Comparison of ENCODE assay signal across 8 mouse cellular contexts in genomic region chr17:70629653-70630378, GRCm38 (mm10).
A peak's percentile ranks its signal among the peaks of the same experiment; 100 is the strongest.
DNase-seq lines count a peak whose midpoint lies in the region; ATAC-seq and TF ChIP-seq lines count a peak whose summit lies in the region.

No protein-coding gene starts in this region.

- H3K36me3 ChIP-seq in intestine, embryonic 14.5 days (ENCODE audit: control insufficient read depth, insufficient read depth, low read length) = no peaks in the 10 kb centered on the region
- no peaks in the 10 kb centered on the region for H3K36me3 ChIP-seq in intestine, postnatal 0 days (ENCODE audit: control insufficient read depth, insufficient read depth)
- no peaks in the 10 kb centered on the region for H3K36me3 ChIP-seq in embryonic facial prominence, embryonic 14.5 days (ENCODE audit: control insufficient read depth, insufficient read depth, low read length)
- no peaks in the 10 kb centered on the region for H3K36me3 ChIP-seq in hindbrain, embryonic 15.5 days

- no peak overlapping the region for H3K4me3 ChIP-seq in intestine, embryonic 14.5 days (ENCODE audit: low read depth, low read length)
- H3K4me3 ChIP-seq in intestine, postnatal 0 days (ENCODE audit: low read depth, low read length) = no peak overlapping the region
- H3K4me3 ChIP-seq in embryonic facial prominence, embryonic 14.5 days (ENCODE audit: low read depth, low read length) = no peak overlapping the region
- H3K4me3 ChIP-seq in hindbrain, embryonic 15.5 days = no peak overlapping the region

- no peak overlapping the region for H3K4me2 ChIP-seq in intestine, embryonic 14.5 days (ENCODE audit: low read length)
- no peak overlapping the region for H3K4me2 ChIP-seq in intestine, postnatal 0 days (replicated peaks; ENCODE audit: low read depth)
- H3K4me2 ChIP-seq in embryonic facial prominence, embryonic 14.5 days (ENCODE audit: low read depth, low read length) = no peak overlapping the region
- H3K4me2 ChIP-seq in hindbrain, embryonic 15.5 days = no peak overlapping the region

- ATAC-seq in intestine, embryonic 14.5 days (replicated peaks; ENCODE audit: low FRiP score, low TSS enrichment, low read depth) = no peak
- no peak for ATAC-seq in intestine, postnatal 0 days
- ATAC-seq in embryonic facial prominence, embryonic 14.5 days (ENCODE audit: low read depth) = peak; percentile 79
- ATAC-seq in hindbrain, embryonic 15.5 days (ENCODE audit: low FRiP score, low read depth) = no peak
- ATAC-seq in monocyte, adult 5-6 weeks (replicated peaks; ENCODE audit: insufficient number of reproducible peaks, low FRiP score, low TSS enrichment, poor library complexity, severe bottlenecking) = no peak
- no peak for ATAC-seq in granulocyte monocyte progenitor cell, adult 5-6 weeks (replicated peaks; ENCODE audit: poor library complexity, severe bottlenecking)

- no peak overlapping the region for H3K27ac ChIP-seq in intestine, embryonic 14.5 days (ENCODE audit: low read depth)
- H3K27ac ChIP-seq in intestine, postnatal 0 days (ENCODE audit: low read depth, low read length) = no peak overlapping the region
- peak overlapping the region; percentile 69 for H3K27ac ChIP-seq in embryonic facial prominence, embryonic 14.5 days (replicated peaks; ENCODE audit: low read depth, low read length)
- H3K27ac ChIP-seq in hindbrain, embryonic 15.5 days (replicated peaks) = peak overlapping the region; percentile 40; the same call in 1 of the 2 replicates

- WGBS in intestine, embryonic 14.5 days = 38% methylated on average over 6 of the region's 6 CpGs
- WGBS in intestine, postnatal 0 days = 61% methylated on average over 6 of the region's 6 CpGs
- WGBS in embryonic facial prominence, embryonic 14.5 days = 31% methylated on average over 6 of the region's 6 CpGs
- 51% methylated on average over 6 of the region's 6 CpGs for WGBS in hindbrain, embryonic 15.5 days

- peak; percentile 53 for DNase-seq in intestine, embryonic 14.5 days (ENCODE audit: low spot score)
- peak; percentile 95 for DNase-seq in embryonic facial prominence, embryonic 14.5 days (ENCODE audit: low spot score)
- peak; percentile 6 for DNase-seq in lung, postnatal 14 days
- no peak for DNase-seq in yolk sac, embryonic 10.5 days (ENCODE audit: low spot score)

- H3K9me3 ChIP-seq in intestine, embryonic 14.5 days (ENCODE audit: control insufficient read depth, low read length) = no peaks in the 10 kb centered on the region
- H3K9me3 ChIP-seq in intestine, postnatal 0 days (ENCODE audit: control insufficient read depth) = no peaks in the 10 kb centered on the region
- no peaks in the 10 kb centered on the region for H3K9me3 ChIP-seq in embryonic facial prominence, embryonic 14.5 days (ENCODE audit: control insufficient read depth, low read length)
- no peaks in the 10 kb centered on the region for H3K9me3 ChIP-seq in hindbrain, embryonic 15.5 days

- no peak for TF ChIP-seq CTCF in intestine, postnatal 0 days (IDR thresholded peaks at IDR 0.05; ENCODE audit: low read depth)

- no peaks in the 10 kb centered on the region for H3K4me1 ChIP-seq in intestine, embryonic 14.5 days (replicated peaks; ENCODE audit: control insufficient read depth, insufficient read depth, low read length)
- H3K4me1 ChIP-seq in intestine, postnatal 0 days (replicated peaks; ENCODE audit: control insufficient read depth, insufficient read depth, low read length) = no peaks in the 10 kb centered on the region
- H3K4me1 ChIP-seq in embryonic facial prominence, embryonic 14.5 days (ENCODE audit: control insufficient read depth, insufficient read depth, low read length) = 0 out of 2 replicates have a peak, but pooled peaks cover 4% of the 10 kb centered on the region
- H3K4me1 ChIP-seq in hindbrain, embryonic 15.5 days (replicated peaks) = no peaks in the 10 kb centered on the region

- H3K9ac ChIP-seq in intestine, embryonic 14.5 days (ENCODE audit: low read length) = no peak overlapping the region
- H3K9ac ChIP-seq in intestine, postnatal 0 days (ENCODE audit: low read depth, low read length) = no peak overlapping the region
- H3K9ac ChIP-seq in embryonic facial prominence, embryonic 14.5 days (ENCODE audit: low read depth, low read length) = no peak overlapping the region
- no peak overlapping the region for H3K9ac ChIP-seq in hindbrain, embryonic 15.5 days

- H3K27me3 ChIP-seq in intestine, embryonic 14.5 days (replicated peaks; ENCODE audit: control insufficient read depth, insufficient read depth, low read length) = no peaks in the 10 kb centered on the region
- H3K27me3 ChIP-seq in intestine, postnatal 0 days (replicated peaks; ENCODE audit: control insufficient read depth, insufficient read depth, low read length) = no peaks in the 10 kb centered on the region
- no peaks in the 10 kb centered on the region for H3K27me3 ChIP-seq in embryonic facial prominence, embryonic 14.5 days (replicated peaks; ENCODE audit: control insufficient read depth, insufficient read depth, low read length)
- no peaks in the 10 kb centered on the region for H3K27me3 ChIP-seq in hindbrain, embryonic 15.5 days

Comparison
In these comparisons a context has a peak if more than half of its experiments do, and no peak if none do; other contexts are left out.
1. H3K27ac ChIP-seq: peak in embryonic facial prominence, embryonic 14.5 days (single experiment) and hindbrain, embryonic 15.5 days (single experiment); none in intestine, embryonic 14.5 days (single experiment) and intestine, postnatal 0 days (single experiment).